Mouse (Mus musculus) hindbrain, embryonic 11.5 days (tissue): ENCODE data around the gene Lsm4. TPM values are rescaled to one million over a fixed set of nuclear protein-coding genes. Genes with fewer than 3 reads are reported as not detected.

ENCODE experiments used
- polyA plus RNA-seq: library from polyadenylated mRNA; unstranded; fragments of >200 nt; fragmentation: Nextera tagmentation; extraction: Ambion mirVana; gene quantifications from 2 replicates; pipeline ENCODE4 v1.2.1, GENCODE M21; 2014

Gene Lsm4
- polyA plus RNA-seq, 1 experiment from 2014 or later, result 282 TPM

Other genes starting within 250 kb of the Lsm4 start
- 13.6 and 14.2 TPM in 2 replicates for gene Crtc1, start 233.7 kb upstream of the Lsm4 start, polyA plus RNA-seq
- gene Klhl26, start 196.3 kb upstream of the Lsm4 start, polyA plus RNA-seq, result 11.1 and 12.8 TPM in 2 replicates
- 15.6 and 19.6 TPM in 2 replicates for gene Tmem59l, start 185.9 kb upstream of the Lsm4 start, polyA plus RNA-seq
- gene Crlf1, start 180.1 kb upstream of the Lsm4 start, polyA plus RNA-seq, result 2.4 and 6.6 TPM in 2 replicates
- gene Rex1bd, start 166.5 kb upstream of the Lsm4 start, polyA plus RNA-seq, result 129 and 136 TPM in 2 replicates
- gene Uba52, start 162.4 kb upstream of the Lsm4 start, polyA plus RNA-seq, result 814 and 839 TPM in 2 replicates
- gene Fkbp8, start 145.5 kb upstream of the Lsm4 start, polyA plus RNA-seq, result 226 and 243 TPM in 2 replicates
- 48.3 and 52.6 TPM in 2 replicates for gene Kxd1, start 145.3 kb upstream of the Lsm4 start, polyA plus RNA-seq
- gene Ell, start 133.8 kb upstream of the Lsm4 start, polyA plus RNA-seq, result 15.4 and 16.5 TPM in 2 replicates
- gene Isyna1, start 78.9 kb upstream of the Lsm4 start, polyA plus RNA-seq, result 57.9 and 65.1 TPM in 2 replicates
- gene Ssbp4, start 64.4 kb upstream of the Lsm4 start, polyA plus RNA-seq, result 126 and 129 TPM in 2 replicates
- gene Lrrc25, start 57.1 kb upstream of the Lsm4 start, polyA plus RNA-seq, result 0.85 and 0.97 TPM in 2 replicates
- gene Gdf15, start 40.8 kb upstream of the Lsm4 start, polyA plus RNA-seq, result not detected in 2 replicates
- gene Pgpep1, start 12.9 kb upstream of the Lsm4 start, polyA plus RNA-seq, result 170 TPM in 2 replicates
- gene Jund, start 25.7 kb downstream of the Lsm4 start, polyA plus RNA-seq, result 126 and 137 TPM in 2 replicates
- 0.03 and 0.14 TPM in 2 replicates for gene Iqcn, start 30.2 kb downstream of the Lsm4 start, polyA plus RNA-seq
- gene Gm3336, start 45.3 kb downstream of the Lsm4 start, polyA plus RNA-seq, result not detected in 2 replicates
- 0.09 TPM in 1 of 2 replicates, not detected in the other for gene Pde4c, start 50.5 kb downstream of the Lsm4 start, polyA plus RNA-seq
- gene Rab3a, start 81.4 kb downstream of the Lsm4 start, polyA plus RNA-seq, result 91.5 and 94.3 TPM in 2 replicates
- gene Mpv17l2, start 87.7 kb downstream of the Lsm4 start, polyA plus RNA-seq, result 38.7 and 40.6 TPM in 2 replicates
- 31.5 and 36.5 TPM in 2 replicates for gene Pik3r2, start 103.5 kb downstream of the Lsm4 start, polyA plus RNA-seq
- gene Mast3, start 131.8 kb downstream of the Lsm4 start, polyA plus RNA-seq, result 11.2 and 12.3 TPM in 2 replicates
- 0.08 TPM in 1 of 2 replicates, not detected in the other for gene Il12rb1, start 135.2 kb downstream of the Lsm4 start, polyA plus RNA-seq
- 9.9 and 10.3 TPM in 2 replicates for gene Arrdc2, start 166.5 kb downstream of the Lsm4 start, polyA plus RNA-seq
- gene Kcnn1, start 190.0 kb downstream of the Lsm4 start, polyA plus RNA-seq, result 10.7 and 12.2 TPM in 2 replicates
- 162 and 173 TPM in 2 replicates for gene Ccdc124, start 200.7 kb downstream of the Lsm4 start, polyA plus RNA-seq
- gene Slc5a5, start 219.5 kb downstream of the Lsm4 start, polyA plus RNA-seq, result 0.47 and 0.71 TPM in 2 replicates
- gene Rpl18a, start 224.2 kb downstream of the Lsm4 start, polyA plus RNA-seq, result 3,048 and 3,182 TPM in 2 replicates
- gene Map1s, start 232.7 kb downstream of the Lsm4 start, polyA plus RNA-seq, result 32.3 and 34.3 TPM in 2 replicates